Mouse (Mus musculus) CD4-positive helper T cell, adult 2 months (primary cell): ENCODE measurements around the gene Copz1.
"Not testable (repeated sequence)": the region's sequence is repeated elsewhere in the genome, so short reads cannot be mapped to it uniquely, and the experiment has no call there.

Experiments used
- DNase-seq: peaks from one replicate; pipeline ENCODE4 v3.0.0-alpha.2; 2012; ENCODE audit warnings: low read depth, missing footprints, low spot score

Copz1 gene

DNA sequence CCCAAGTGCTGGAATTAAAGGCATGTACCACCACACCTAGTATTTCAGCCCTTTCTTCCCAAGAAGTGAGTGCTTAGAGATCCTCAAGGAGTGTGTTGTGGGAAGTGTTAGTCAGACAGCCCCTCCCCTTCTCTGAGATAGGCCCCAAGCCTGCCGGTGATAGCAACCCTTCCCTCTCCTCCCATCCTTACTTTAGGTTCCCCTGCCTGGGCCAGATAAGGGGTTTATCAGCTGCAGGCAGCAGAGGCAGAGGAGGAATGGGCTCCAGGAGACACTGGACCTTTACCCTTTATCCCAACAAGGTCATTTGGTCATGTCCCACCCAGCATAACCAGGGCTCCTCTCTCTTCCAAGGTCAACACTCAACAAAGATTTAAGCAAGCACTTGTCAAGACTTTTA, 20.9 kb upstream of the Copz1 start:
- DNase-seq = no peak

GRCm38 (mm10) chr15:103252660-103253059, 19.9 kb upstream of the Copz1 start:
- DNase-seq = no peak

DNA sequence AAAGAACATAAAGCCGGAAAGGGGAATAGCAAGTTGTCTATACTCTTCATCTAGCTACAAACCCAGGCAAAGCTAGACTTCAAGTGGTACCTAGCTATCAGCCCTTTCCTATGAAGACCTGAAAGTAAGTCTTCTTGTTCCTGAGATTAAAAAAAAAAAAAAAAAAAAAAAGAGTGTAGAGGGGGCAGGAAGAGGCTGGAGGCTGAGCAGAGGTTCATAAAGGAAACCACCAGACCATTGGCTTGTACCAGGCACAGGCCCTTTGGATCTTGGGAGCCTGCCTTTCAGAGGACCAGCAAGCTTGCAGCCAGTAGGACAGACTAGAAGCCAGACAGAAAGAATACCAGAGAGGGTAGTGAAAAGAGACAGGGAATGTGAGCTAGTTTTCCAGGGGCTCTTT, 19.2 kb upstream of the Copz1 start:
- no peak for DNase-seq

DNA sequence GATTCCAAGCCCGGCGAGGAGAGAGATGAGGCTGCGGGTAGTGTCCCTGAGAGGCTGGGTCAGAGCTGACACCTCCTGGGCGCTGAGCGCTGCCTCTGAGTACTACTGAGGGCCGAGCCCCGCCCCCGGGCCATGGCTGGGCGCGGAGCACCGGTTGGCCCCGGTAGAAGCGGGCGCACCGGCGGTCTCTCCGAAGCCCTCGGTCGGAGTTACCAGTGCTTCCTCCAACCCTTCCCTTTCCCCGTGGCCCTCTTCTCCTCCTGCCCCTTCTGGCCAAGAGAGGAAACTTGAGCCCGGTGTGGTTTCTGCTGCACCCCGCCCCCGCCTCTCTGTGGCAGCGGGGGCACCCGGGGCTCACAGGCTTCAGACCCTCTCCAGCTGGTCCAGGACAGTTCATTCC, 17.3 kb upstream of the Copz1 start:
- DNase-seq = peak; percentile 41

DNA sequence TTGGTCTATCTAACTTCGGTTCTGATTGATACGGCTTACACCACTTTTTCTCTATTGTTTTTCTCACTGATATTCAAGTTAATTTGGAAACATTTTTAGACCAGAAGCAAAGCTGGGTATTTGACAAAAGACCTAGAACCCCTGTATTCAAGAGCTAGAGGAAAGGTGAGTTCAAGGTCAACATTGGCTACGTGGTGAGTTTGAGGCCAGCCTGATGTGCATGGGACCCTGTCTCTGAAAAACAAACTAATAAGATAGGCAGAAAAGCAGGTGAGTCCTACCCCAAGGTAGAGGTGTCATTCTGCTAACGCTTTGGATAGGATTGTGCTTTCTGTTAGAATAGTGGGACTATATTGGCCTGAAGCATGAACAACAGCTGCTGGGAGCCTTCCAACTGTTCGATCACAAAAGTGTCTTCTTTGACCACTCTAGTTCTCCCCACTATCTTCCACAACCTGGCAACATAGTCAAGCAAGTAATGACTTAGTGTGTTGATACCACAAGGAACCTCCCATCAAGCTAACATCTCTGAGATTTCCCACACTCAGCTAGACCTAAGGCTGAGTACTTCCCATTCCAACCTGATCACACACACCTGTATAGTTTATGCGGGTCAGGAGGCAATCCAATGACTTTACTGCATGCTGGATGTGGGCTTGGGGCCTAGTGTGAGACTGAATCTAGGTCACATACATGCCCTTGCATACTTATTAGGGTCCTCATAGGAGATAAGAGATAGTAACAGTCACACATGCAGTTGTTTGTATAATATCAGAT, 16.1 kb upstream of the Copz1 start:
- no peak for DNase-seq

DNA sequence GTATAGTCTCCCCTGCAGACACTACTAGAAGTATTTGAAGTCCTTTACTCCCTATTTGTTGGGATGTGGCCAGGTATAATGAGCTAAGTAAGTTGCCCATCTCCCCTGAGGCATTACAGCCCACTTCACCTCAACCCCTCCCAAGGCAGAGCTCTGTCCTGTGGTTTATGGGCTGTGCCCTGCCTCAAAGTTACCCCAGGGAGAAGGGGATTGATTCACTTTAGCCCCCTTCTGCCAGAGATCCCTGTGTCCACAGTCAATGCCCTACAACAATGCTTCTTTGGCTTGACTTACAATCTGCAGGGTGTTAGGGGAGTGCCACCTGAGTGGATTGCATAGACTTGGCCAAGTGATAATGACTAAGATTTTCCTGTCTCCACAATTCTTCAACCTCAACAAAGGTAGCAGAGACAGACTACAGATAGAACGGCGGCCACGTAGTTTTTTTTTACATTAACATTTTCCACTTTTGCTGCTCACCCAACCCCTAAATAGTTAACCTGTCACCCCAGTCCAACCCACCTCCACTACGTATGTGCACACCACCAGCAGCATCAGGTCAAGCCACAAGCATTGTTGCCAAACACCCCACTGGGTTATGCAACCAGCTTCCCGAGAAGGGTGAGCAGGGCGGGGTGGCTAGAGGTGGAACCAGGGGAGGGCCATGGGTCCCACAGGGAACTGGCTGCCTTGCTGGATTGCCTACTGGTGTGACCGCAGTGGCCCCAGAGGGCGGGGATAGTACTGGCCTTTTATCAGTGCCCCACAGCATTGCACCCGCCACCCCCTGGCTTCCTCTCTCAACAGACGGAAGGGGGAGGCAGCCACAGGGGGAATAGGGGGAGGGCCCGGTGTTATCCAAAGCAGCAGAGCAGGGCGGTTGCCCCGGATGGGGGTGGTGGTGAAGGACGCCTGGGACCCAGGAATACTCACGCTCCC, 14.5 kb upstream of the Copz1 start, which contains the start of gene Nfe2:
Nfe2 (minus strand) TSS at position 614 of the 939 bp plus-strand sequence.
- peak; percentile 77 for DNase-seq

DNA sequence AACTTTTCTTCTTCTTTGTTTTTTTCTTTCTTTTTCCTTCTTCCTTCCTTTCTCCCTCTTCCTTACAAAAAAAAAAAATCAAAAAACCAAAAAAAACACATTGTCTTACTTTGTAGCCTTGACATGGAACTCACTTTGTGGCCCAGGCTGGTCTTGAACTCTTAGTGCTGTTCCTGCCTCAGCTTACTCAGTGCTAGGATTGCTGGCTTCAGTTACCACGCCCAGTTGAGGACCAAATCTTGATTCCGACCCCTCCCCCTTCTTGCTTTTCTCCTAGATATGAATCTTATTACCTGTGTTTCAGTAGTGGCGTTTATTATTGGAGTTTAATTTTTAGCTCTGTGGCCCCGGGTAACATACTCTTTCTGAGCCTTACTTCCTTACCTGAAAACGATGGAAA, 13.4 kb upstream of the Copz1 start:
- DNase-seq = no peak

- DNase-seq = no peak
Measured at GRCm38 (mm10) chr15:103259989-103260388, 12.5 kb upstream of the Copz1 start.

DNA sequence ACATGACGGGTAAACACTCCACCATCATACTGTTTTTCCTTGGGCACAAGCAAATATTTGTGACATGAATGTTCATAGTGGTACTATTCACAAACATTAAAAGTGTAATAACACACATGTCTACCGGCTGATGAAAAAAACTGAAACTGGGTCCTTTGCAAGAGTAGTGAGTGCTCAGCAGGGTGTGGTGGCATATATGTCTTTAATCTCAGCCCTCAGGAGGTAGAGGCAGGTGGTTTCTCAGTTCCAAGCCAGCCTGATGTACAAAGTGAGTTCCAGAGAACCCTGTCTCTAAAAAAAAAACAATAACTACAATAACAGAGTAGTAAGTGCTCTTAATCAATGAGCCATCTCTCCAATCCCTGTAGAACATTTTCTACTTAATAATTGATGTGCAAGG, 7.7 kb upstream of the Copz1 start:
- DNase-seq = no peak

DNA sequence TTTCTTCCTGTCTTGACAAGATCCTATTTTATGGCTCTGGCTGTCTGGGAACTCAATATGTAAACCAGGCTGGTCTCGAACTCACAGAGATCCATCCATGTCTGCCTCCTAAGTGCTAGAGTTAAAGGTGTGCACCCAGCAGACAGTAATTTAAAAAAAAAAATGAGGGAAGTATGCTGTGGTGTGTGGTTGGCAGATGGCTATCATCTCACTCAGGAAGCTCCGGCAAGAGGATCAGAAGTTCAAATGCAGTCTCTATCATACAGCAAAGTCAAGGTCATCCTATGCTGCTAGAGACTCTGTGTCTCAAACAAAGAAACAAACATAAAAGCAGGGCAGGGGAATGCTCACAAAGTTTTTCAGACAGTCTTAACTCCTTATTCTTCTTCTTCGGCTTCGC, 3.6 kb upstream of the Copz1 start:
- peak; percentile 60 for DNase-seq

DNA sequence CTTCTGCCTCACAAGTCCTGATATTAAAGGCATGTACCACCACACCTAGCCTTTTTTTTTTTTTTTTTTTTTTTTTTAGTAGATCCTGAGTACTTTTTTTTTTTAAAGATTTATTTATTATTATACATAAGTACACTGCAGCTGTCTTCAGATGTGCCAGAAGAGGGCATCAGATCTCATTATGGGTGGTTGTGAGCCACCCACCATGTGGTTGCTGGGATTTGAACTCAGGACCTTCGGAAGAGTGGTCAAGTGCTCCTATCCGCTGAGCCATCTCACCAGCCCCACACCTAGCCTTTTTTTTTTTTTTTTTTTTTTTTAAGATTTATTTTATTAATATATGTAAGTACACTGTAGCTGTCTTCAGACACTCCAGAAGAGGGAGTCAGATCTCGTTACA, 3.4 kb downstream of the Copz1 start:
- DNase-seq = not testable (repeated sequence)

- no peak for DNase-seq
Measured at GRCm38 (mm10) chr15:103277949-103278348, 5.4 kb downstream of the Copz1 start.

DNA sequence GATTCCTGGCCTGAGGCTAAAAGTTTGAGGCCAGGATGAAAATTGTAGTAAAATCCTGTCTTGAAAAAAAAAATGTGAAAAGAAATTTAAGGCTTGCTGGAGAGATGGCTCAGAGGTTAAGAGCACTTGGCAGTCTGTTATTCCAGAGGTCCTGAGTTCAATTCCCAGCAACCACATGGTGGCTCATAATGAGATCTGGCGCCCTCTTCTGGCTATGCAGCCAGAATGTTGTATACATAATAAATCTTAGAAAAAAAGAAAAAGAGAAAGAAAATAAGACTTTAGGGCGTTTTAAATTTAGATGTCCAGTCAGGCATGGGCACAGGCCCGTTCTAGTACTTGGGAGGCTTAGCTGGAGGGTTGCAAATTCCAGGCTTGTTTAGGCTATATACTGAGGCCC, 7.2 kb downstream of the Copz1 start:
- peak; percentile 54 for DNase-seq

DNA sequence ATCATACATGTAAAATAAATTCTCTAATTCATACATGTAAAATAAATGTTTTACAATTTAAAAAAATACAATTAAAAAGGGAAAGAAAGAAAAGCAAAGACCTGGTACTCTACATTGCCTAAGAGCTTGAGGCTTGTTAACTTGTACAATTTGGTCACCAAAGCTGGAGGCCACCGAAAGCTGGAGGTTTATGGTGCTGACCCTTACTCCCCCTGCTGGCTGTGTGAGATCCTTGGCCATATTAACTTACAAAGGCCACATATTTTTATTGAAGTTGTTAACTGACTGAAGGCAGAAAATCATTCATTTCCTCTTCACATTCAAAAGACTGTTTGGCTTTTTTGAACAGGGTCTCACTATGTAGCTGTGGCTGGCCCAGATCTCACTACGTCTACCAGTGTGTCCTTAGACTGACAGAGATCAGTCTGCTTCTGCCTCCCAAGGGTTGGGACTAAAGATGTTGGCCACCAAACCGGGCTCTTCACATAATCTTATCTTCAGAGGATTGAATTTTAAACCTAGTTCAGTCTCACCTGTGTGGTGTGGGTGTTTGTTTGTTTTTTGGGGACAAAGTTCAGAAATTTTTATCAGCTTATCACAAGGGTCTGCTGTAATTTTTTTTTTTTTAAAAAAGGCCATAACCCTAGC, 8.4 kb downstream of the Copz1 start:
- DNase-seq = peak; percentile 46

DNA sequence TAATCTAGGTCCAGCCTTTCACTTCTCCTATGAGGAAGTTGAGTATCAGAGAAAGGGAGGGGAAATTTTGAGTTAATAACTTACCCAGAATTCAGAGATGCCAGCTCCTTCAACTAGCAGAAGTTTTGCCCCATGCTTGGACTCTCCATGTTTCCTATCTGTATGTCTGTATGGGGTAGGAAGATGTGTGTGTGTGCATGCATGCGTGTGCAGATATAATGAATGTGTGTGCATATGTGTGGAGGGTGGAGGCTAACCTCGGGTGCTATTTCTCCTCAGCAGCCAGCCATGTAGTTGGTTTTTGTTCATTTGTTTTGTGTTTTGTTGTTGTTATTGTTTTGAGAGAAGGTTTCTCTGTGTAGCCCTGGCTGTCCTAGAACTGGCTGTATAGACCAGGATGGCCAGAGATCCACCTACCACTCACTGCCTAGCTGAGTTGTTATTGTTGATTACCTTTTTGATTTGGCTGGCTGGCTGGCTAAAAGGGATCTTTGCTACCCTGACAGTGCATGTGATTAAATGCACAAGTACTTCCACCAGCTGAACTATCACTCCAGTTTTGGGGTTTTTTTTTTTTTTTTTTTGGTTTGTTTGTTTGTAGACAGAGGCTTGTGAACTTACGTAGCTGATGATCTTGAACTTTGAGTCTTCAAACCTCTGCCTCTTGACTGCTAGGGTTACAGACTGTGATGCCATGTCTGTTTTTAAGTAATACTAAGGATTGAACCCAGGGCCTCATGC, 9.1 kb downstream of the Copz1 start:
- no peak for DNase-seq

DNA sequence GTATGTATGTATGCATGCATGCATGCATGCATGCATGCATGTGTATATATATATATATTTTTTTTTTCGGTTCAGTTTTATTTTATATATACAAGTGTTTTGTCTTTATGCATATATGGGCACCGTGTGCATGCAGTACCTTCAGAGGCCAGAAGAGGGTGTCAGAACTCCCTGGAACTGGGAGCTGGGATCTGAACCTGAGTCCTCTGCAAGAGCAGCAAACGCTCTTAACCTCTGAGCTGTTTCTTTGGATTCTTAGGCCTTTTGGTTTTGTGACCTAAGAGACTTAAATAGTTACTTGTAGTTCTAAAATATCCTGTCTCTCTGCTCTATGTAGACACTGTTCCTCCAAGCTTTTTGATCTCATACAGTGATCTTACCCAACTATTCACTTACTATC, 11.6 kb downstream of the Copz1 start:
- no peak for DNase-seq

DNA sequence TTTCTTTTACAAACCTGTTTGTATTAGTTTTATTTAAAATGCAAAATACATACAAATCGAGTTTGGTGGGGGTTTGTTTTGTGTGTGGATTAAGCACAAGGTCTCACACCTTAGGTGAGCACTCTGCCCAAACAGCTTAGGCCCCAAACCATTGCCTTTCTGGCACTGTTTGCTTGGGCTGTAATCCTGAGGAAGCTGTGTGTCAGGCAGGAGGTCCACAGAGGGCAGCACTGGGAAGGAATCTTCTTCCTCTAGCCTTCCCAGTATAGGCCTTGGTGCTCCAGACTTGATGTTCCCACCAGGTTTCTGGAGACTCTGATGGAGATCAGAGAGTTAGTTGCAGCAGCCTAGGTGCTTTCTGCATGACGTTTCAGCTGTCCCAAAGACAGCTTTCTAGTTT, 12.1 kb downstream of the Copz1 start:
- DNase-seq = no peak

DNA sequence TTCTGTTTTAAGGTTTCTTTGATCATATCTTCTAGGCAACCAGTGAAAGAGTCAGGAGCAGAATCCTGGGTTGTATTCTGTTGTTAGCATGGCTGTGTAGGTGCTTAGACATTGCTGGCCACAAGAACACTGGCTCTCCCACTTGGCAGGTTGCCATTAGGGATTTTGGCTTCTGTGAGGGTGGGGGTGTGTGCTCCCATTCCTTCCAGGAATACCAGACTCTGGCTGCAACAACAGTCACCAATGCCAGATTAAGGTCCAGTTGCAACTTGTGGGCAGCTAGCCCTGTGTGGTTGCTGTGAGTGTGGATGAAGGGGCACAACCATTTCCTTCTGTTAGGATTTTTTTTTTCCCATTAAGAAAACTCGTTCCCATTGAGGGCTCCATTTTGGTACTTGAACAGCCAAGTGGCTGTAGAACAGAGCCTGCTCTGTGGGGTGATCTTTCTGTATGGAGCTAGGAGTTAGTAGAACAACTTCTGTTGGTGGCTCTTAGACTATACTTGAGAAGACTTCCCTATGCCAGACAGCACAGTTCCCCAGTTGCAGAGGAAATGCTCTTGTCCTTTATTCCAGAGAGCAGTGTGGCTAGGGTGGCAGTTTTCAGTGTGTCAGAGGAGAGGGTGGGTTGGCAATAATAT, 13.4 kb downstream of the Copz1 start:
- no peak for DNase-seq

GRCm38 (mm10) chr15:103289600-103289999, 17.1 kb downstream of the Copz1 start:
- no peak for DNase-seq

GRCm38 (mm10) chr15:103290417-103290816, 17.9 kb downstream of the Copz1 start:
- DNase-seq = no peak

GRCm38 (mm10) chr15:103290843-103291242, 18.3 kb downstream of the Copz1 start:
- no peak for DNase-seq
